Mouse (Mus musculus) liver, postnatal 0 days (tissue): Measurements from ENCODE around the gene Omp. TPM values are rescaled to one million over a fixed set of nuclear protein-coding genes. Genes with fewer than 3 reads are reported as not detected.

Experiments used
- ATAC-seq: fragments of 200-750 bp; cut with Nextera tagmentation; 2 replicates; pipeline ENCODE4 v1.8.0; 2017; ENCODE audit warnings: mild to moderate bottlenecking, moderate library complexity
- DNase-seq: peaks from one replicate; pipeline ENCODE4 v3.0.0-alpha.2; 2016
- H3K27ac ChIP-seq: fragments of 300-500 bp; sonication (generic); 2 replicates; pipeline ENCODE4 v1.5.1; 2014; ENCODE audit warnings: antibody characterized with exemption, moderate library complexity, mild to moderate bottlenecking, low read depth
- H3K27me3 ChIP-seq: fragments of 300-500 bp; sonication (generic); 2 replicates; pipeline ENCODE4 v1.6.1; 2014; ENCODE audit warnings: low read length, control low read depth, mixed read lengths; ENCODE audit not compliant: insufficient read depth
- H3K36me3 ChIP-seq: fragments of 300-500 bp; sonication (generic); replicated peaks from 2 replicates; pipeline ENCODE4 v1.6.1; 2014; ENCODE audit warnings: mild to moderate bottlenecking, control low read depth, low read length, moderate library complexity, mixed read lengths; ENCODE audit not compliant: insufficient read depth
- H3K4me1 ChIP-seq: fragments of 300-500 bp; sonication (generic); 2 replicates; pipeline ENCODE4 v1.6.1; 2014; ENCODE audit warnings: antibody characterized with exemption, mild to moderate bottlenecking, control low read depth; ENCODE audit not compliant: insufficient read depth
- H3K4me2 ChIP-seq: fragments of 300-500 bp; sonication (generic); 2 replicates; pipeline ENCODE4 v1.6.1; 2014; ENCODE audit warnings: low read depth, mild to moderate bottlenecking, low read length, moderate library complexity, mixed read lengths
- H3K4me3 ChIP-seq: fragments of 300-500 bp; sonication (generic); 2 replicates; pipeline ENCODE4 v1.5.1; 2014; ENCODE audit warnings: low read depth, low read length
- H3K9ac ChIP-seq: fragments of 300-500 bp; sonication (generic); replicated peaks from 2 replicates; pipeline ENCODE4 v1.6.1; 2014; ENCODE audit warnings: mild to moderate bottlenecking, moderate library complexity
- H3K9me3 ChIP-seq: fragments of 300-500 bp; sonication (generic); 2 replicates; pipeline ENCODE4 v1.6.1; 2016; ENCODE audit warnings: mild to moderate bottlenecking, control low read depth, low read length, mixed read lengths
- CTCF ChIP-seq: sonication (generic); IDR thresholded peaks from 2 replicates; pipeline ENCODE4 v1.5.1; 2016; ENCODE audit warnings: antibody characterized with exemption, low read depth
- EP300 ChIP-seq: IDR thresholded peaks from 2 replicates; pipeline ENCODE4 v1.6.1; 2016; ENCODE audit warnings: antibody characterized with exemption, low read depth, mild to moderate bottlenecking
- WGBS: fragments of 180-500 bp; shearing (Covaris S2); extraction: QIAGEN DNeasy Blood & Tissue Kit; methylation state at CpG from one replicate; pipeline ENCODE4 v1.1.7; 2014; ENCODE audit not compliant: insufficient replicate concordance; 5-methylcytosine and 5-hydroxymethylcytosine counted together
- polyA plus RNA-seq: library from polyadenylated mRNA; unstranded; fragments of >200 nt; fragmentation: Nextera tagmentation; extraction: Ambion mirVana; gene quantifications from 2 replicates; pipeline ENCODE4 v1.2.1, GENCODE M21; 2015

Gene Omp
- polyA plus RNA-seq, 1 experiment from 2014 or later, result 0.23 TPM

DNA sequence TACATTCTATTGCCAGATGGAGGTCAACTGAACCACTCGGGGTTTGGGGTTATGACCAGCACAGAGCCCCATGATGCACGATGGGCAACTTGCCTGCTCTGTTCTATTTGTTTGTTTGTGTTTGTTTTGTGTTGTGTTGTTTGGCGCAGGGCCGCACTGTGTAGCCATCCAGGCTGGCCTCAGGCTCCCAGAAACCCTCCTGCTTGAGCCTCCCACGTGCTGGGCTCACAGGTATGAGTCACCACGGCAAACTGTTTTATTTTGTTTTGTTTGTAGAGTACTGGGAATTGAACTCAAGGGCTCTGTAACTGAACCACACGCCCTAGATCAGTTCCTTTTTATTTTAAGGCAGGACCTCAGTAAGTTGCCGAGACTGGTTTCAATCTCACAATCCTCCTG lies 1.1 kb upstream of the Omp start:
- H3K36me3 ChIP-seq, result no peaks in the 10 kb centered on the region
- no peaks in the 10 kb centered on the region for H3K9me3 ChIP-seq
- TF ChIP-seq EP300, result no peak
- no peak for TF ChIP-seq CTCF
- no peak overlapping the region for H3K27ac ChIP-seq
- H3K4me1 ChIP-seq, result peaks cover 14% of the 10 kb centered on the region
- no peak overlapping the region for H3K9ac ChIP-seq
- 75% methylated on average over 8 of the region's 8 CpGs for WGBS
- DNase-seq (no peak), ATAC-seq (no peak)
- no peak overlapping the region for H3K4me3 ChIP-seq
- no peak overlapping the region for H3K4me2 ChIP-seq
- H3K27me3 ChIP-seq, result no peaks in the 10 kb centered on the region

DNA sequence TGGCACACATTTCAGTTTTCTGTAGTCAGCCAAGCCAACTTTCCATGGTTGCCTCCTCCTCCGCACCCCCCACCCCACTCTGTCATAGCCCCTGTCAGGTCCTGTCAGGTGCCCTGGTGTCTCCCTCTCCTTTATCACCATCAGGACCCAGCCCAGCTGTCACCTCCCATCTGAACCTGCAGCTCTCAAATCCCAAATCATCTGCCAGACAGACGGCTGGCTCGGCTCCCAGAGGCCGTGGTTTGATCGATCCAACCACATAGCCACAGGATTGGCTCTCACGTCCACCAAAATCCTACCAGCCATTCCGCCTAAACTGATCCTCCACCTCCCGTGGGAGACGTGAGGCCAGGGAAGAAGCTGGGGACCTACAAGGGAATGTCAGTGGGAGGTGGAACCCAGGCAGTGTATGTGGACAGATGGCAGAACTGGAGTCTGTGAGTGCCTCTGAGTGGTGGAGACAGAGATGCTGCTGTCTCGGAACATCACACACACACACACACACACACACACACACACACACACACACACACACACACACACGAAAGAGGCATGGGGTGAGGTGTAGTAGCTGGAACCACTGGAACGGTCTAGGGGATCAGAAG lies 642 bp upstream of the Omp start:
- H3K4me1 ChIP-seq, result peaks cover 16% of the 10 kb centered on the region
- H3K4me2 ChIP-seq, result no peak overlapping the region
- H3K27ac ChIP-seq, result no peak overlapping the region
- 73% methylated on average over 12 of the region's 12 CpGs for WGBS
- no peak for TF ChIP-seq CTCF
- no peak for TF ChIP-seq EP300
- H3K36me3 ChIP-seq, result no peaks in the 10 kb centered on the region
- no peak overlapping the region for H3K4me3 ChIP-seq
- H3K9ac ChIP-seq, result no peak overlapping the region
- no peak for ATAC-seq
- no peaks in the 10 kb centered on the region for H3K27me3 ChIP-seq
- DNase-seq, result no peak
- H3K9me3 ChIP-seq, result no peaks in the 10 kb centered on the region

DNA sequence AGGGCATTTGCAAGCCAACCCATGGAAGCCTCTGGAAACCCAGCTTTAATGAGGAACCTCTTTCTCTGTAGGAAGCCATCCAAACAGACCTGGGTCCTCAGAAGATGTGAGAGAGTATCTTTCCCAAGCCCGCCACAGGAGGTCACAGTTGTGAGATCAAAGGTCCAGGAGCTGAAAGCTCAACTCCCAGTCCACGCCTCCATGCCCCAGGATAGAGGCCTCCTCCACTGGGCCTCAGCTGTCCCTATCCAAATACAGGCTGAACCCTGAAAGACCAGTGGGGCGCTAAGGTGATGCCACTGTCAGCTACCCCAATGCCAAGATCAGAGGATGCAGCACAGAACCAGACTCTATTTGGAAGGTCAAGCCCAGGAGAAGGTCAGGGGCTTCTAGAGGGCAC lies 2.7 kb downstream of the Omp start:
- Histone ChIP-seq H3K4me1 (peaks cover 16% of the 10 kb centered on the region), H3K4me3 (no peak overlapping the region), H3K9me3 (no peaks in the 10 kb centered on the region), H3K4me2 (no peak overlapping the region), H3K27me3 (no peaks in the 10 kb centered on the region), H3K27ac (no peak overlapping the region), H3K36me3 (no peaks in the 10 kb centered on the region), H3K9ac (no peak overlapping the region)
- no peak for ATAC-seq
- TF ChIP-seq EP300, result no peak
- no peak for TF ChIP-seq CTCF
- WGBS, result 58% methylated on average over 3 of the region's 3 CpGs
- no peak for DNase-seq

DNA sequence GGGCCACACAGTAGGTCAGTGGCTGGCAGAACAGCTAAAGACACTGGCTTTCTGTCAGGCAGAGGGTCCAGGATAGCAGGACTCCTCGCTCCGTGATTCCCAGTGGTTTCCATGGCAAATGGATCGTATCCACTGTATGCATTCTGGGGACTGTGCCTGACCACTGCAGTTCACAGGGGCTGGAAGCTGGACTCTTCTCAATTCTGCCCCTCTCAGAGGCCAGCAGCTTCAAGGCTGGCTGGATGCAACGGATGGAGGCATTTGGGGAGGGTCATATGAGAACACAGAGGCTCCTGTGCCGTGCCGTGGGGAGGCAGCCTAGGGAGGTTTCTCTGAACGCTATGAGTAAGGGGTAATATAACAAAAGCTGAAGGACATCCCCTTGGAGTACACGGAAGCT lies 3.1 kb downstream of the Omp start:
- H3K27me3 ChIP-seq, result no peaks in the 10 kb centered on the region
- H3K4me2 ChIP-seq, result no peak overlapping the region
- H3K4me3 ChIP-seq, result no peak overlapping the region
- 82% methylated on average over 8 of the region's 8 CpGs for WGBS
- peaks cover 16% of the 10 kb centered on the region for H3K4me1 ChIP-seq
- no peak overlapping the region for H3K27ac ChIP-seq
- H3K36me3 ChIP-seq, result no peaks in the 10 kb centered on the region
- no peaks in the 10 kb centered on the region for H3K9me3 ChIP-seq
- TF ChIP-seq EP300 (no peak), CTCF (no peak)
- DNase-seq, result no peak
- ATAC-seq, result no peak
- H3K9ac ChIP-seq, result no peak overlapping the region

DNA sequence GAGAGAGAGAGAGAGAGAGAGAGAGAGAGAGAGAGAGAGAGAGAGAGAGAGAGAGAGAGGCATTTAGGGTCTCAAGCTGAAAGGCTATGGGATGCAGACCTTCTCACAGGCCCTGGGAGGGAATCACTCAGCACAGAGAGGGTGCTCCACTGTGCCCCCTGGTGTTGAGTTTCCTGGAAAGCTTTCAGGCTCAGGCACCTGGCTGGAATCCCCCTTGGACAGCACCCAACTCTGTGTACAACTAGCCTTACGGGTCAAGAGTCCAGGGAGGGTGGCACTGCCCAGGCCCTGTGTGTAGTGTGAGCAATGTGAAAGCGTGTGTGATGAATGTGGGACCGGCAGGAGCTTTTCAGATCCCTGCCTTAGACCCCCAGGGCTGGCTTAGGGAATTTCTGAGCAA lies 4.1 kb downstream of the Omp start:
- peak; percentile 89 for ATAC-seq
- H3K4me1 ChIP-seq, result peaks cover 16% of the 10 kb centered on the region
- peak; percentile 84 for DNase-seq

DNA sequence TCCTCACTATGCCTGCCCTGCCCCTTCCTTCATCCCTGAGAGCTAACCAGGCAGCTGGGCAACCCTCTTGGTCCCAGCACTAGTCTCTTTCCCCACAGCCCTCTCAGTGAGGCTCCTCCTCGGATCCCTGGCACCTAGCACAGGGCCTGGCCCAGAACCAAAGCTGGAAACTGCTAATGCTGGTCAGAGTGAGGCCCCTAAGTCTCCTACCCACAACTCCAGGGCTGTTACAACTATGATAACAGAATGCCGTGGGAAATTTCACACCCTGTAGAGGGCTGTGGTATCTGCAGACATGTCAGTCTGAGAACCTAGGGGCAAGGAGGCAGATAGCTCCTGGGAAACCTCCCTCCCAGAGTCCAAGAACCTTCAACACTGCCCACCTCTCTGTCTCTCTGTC lies 4.7 kb downstream of the Omp start:
- no peak for TF ChIP-seq CTCF
- TF ChIP-seq EP300, result no peak
- H3K4me2 ChIP-seq, result no peak overlapping the region
- no peak overlapping the region for H3K4me3 ChIP-seq
- H3K9ac ChIP-seq, result no peak overlapping the region
- H3K36me3 ChIP-seq, result no peaks in the 10 kb centered on the region
- DNase-seq (no peak), ATAC-seq (peak; percentile 60)
- no peaks in the 10 kb centered on the region for H3K9me3 ChIP-seq
- H3K27me3 ChIP-seq, result no peaks in the 10 kb centered on the region
- H3K4me1 ChIP-seq, result peaks cover 16% of the 10 kb centered on the region
- H3K27ac ChIP-seq, result no peak overlapping the region
- WGBS, result 42% methylated on average over 2 of the region's 2 CpGs

More for the DNA sequence above, 4.1 kb downstream of the Omp start:
- no peak for TF ChIP-seq EP300
- TF ChIP-seq CTCF, result peak; percentile 70
- H3K9ac ChIP-seq, result no peak overlapping the region; the same call in 1 of the 2 replicates
- 0 out of 2 replicates have a peak overlapping the region, but pooled peaks have one; percentile 34 for H3K27ac ChIP-seq
- no peak overlapping the region for H3K4me2 ChIP-seq
- no peaks in the 10 kb centered on the region for H3K9me3 ChIP-seq
- H3K36me3 ChIP-seq, result no peaks in the 10 kb centered on the region
- no peaks in the 10 kb centered on the region for H3K27me3 ChIP-seq
- no peak overlapping the region for H3K4me3 ChIP-seq
- WGBS, result 49% methylated on average over 3 of the region's 3 CpGs
